Mouse (Mus musculus) cortical plate, adult 2 months (tissue): ENCODE results near the gene Zfp553.

ENCODE experiments used
- CTCF ChIP-seq: fragments of 200-500 bp; IDR thresholded peaks from 2 replicates; pipeline ENCODE4 v1.5.1; 2011; ENCODE audit warnings: mild to moderate bottlenecking, control low read depth, low read length; ENCODE audit not compliant: insufficient read depth; ENCODE audit errors: extremely low read depth
- POLR2A ChIP-seq: fragments of 200-500 bp; IDR thresholded peaks from 2 replicates; pipeline ENCODE4 v1.6.1; 2011; ENCODE audit warnings: mild to moderate bottlenecking, low read length, control low read depth; ENCODE audit not compliant: insufficient read depth; ENCODE audit errors: extremely low read depth

- TF ChIP-seq CTCF: no peak
- TF ChIP-seq POLR2A: no peak
Observed at GRCm38 (mm10) chr7:127263526-127263925, 30.7 kb downstream of the Zfp553 start.
